Mouse (Mus musculus) neural tube, embryonic 11.5 days (tissue): Measurements from ENCODE around the gene Trpc4ap. TPM values are rescaled to one million over a fixed set of nuclear protein-coding genes. Genes with fewer than 3 reads are reported as not detected.

Experiments used
- ATAC-seq: fragments of 200-750 bp; cut with Nextera tagmentation; 2 replicates; pipeline ENCODE4 v1.8.0; 2017; ENCODE audit warnings: moderate number of reproducible peaks, mild to moderate bottlenecking, moderate TSS enrichment, moderate library complexity; ENCODE audit not compliant: insufficient read depth, low FRiP score, low TSS enrichment
- DNase-seq: peaks from one replicate; pipeline ENCODE4 v3.0.0-alpha.2; 2015; ENCODE audit warnings: low spot score
- H3K27ac ChIP-seq: fragments of 300-500 bp; sonication (generic); 2 replicates; pipeline ENCODE4 v1.5.1; 2014; ENCODE audit warnings: low read depth, mild to moderate bottlenecking, low read length
- H3K27me3 ChIP-seq: fragments of 300-500 bp; sonication (generic); 2 replicates; pipeline ENCODE4 v1.6.1; 2014; ENCODE audit warnings: mild to moderate bottlenecking, low read length, mixed read lengths; ENCODE audit not compliant: control insufficient read depth, insufficient read depth
- H3K36me3 ChIP-seq: fragments of 300-500 bp; sonication (generic); 2 replicates; pipeline ENCODE4 v1.6.1; 2014; ENCODE audit warnings: mild to moderate bottlenecking, low read length, moderate library complexity, mixed read lengths; ENCODE audit not compliant: control insufficient read depth, insufficient read depth
- H3K4me1 ChIP-seq: fragments of 300-500 bp; sonication (generic); 2 replicates; pipeline ENCODE4 v1.6.1; 2014; ENCODE audit warnings: low read length, mixed read lengths; ENCODE audit not compliant: control insufficient read depth, insufficient read depth
- H3K4me2 ChIP-seq: fragments of 300-500 bp; sonication (generic); 2 replicates; pipeline ENCODE4 v1.6.1; 2014; ENCODE audit warnings: low read depth, mild to moderate bottlenecking, moderate library complexity
- H3K4me3 ChIP-seq: fragments of 300-500 bp; sonication (generic); 2 replicates; pipeline ENCODE4 v1.5.1; 2014; ENCODE audit warnings: low read depth, low read length
- H3K9ac ChIP-seq: fragments of 300-500 bp; sonication (generic); 2 replicates; pipeline ENCODE4 v1.6.1; 2014; ENCODE audit warnings: mild to moderate bottlenecking, low read length
- H3K9me3 ChIP-seq: fragments of 300-500 bp; sonication (generic); 2 replicates; pipeline ENCODE4 v1.6.1; 2016; ENCODE audit warnings: low read length; ENCODE audit not compliant: control insufficient read depth
- WGBS: fragments of 180-500 bp; shearing (Covaris S2); extraction: QIAGEN DNeasy Blood & Tissue Kit; methylation state at CpG from one replicate; pipeline ENCODE4 v1.1.7; 2014; 5-methylcytosine and 5-hydroxymethylcytosine counted together
- polyA plus RNA-seq: library from polyadenylated mRNA; unstranded; fragments of >200 nt; fragmentation: Nextera tagmentation; extraction: Ambion mirVana; gene quantifications from 2 replicates; pipeline ENCODE4 v1.2.1, GENCODE M21; 2014

The Trpc4ap gene
- polyA plus RNA-seq, 1 experiment from 2014 or later: 166 TPM

GRCm38 (mm10) chr2:155726302-155726701, 34.1 kb upstream of the Trpc4ap start:
- Histone ChIP-seq H3K4me1 (0 out of 2 replicates have a peak, but pooled peaks cover 3% of the 10 kb centered on the region), H3K27me3 (no peaks in the 10 kb centered on the region), H3K36me3 (no peaks in the 10 kb centered on the region), H3K4me2 (no peak overlapping the region), H3K9me3 (no peaks in the 10 kb centered on the region), H3K4me3 (no peak overlapping the region), H3K9ac (no peak overlapping the region), H3K27ac (no peak overlapping the region)
- DNase-seq: no peak
- WGBS: 79% methylated on average over 7 of the region's 7 CpGs
- ATAC-seq: no peak

GRCm38 (mm10) chr2:155724526-155724925, 32.3 kb upstream of the Trpc4ap start:
- 86% methylated on average over 6 of the region's 6 CpGs for WGBS

GRCm38 (mm10) chr2:155724036-155724435, 31.9 kb upstream of the Trpc4ap start:
- H3K27ac ChIP-seq: no peak overlapping the region
- 0 out of 2 replicates have a peak, but pooled peaks cover 3% of the 10 kb centered on the region for H3K4me1 ChIP-seq
- ATAC-seq: no peak
- no peak overlapping the region for H3K4me2 ChIP-seq
- DNase-seq: no peak
- no peak overlapping the region for H3K9ac ChIP-seq
- no peak overlapping the region for H3K4me3 ChIP-seq
- H3K9me3 ChIP-seq: no peaks in the 10 kb centered on the region
- no peaks in the 10 kb centered on the region; the same call in 1 of the 2 replicates for H3K36me3 ChIP-seq
- WGBS: 86% methylated on average over 5 of the region's 5 CpGs
- H3K27me3 ChIP-seq: no peaks in the 10 kb centered on the region

More at GRCm38 (mm10) chr2:155724526-155724925, 32.3 kb upstream of the Trpc4ap start:
- DNase-seq (no peak), ATAC-seq (no peak)
- H3K36me3 ChIP-seq: no peaks in the 10 kb centered on the region; the same call in 1 of the 2 replicates
- H3K4me3 ChIP-seq: no peak overlapping the region
- no peak overlapping the region for H3K9ac ChIP-seq
- no peaks in the 10 kb centered on the region for H3K9me3 ChIP-seq
- no peak overlapping the region for H3K4me2 ChIP-seq
- H3K27ac ChIP-seq: no peak overlapping the region
- H3K27me3 ChIP-seq: no peaks in the 10 kb centered on the region
- H3K4me1 ChIP-seq: 0 out of 2 replicates have a peak, but pooled peaks cover 3% of the 10 kb centered on the region

- H3K4me1 ChIP-seq: no peaks in the 10 kb centered on the region
- no peak for ATAC-seq
- H3K27ac ChIP-seq: no peak overlapping the region
- H3K4me2 ChIP-seq: no peak overlapping the region
- H3K27me3 ChIP-seq: no peaks in the 10 kb centered on the region
- WGBS: 92% methylated on average over 5 of the region's 5 CpGs
- H3K9ac ChIP-seq: no peak overlapping the region
- DNase-seq: no peak
- no peak overlapping the region for H3K4me3 ChIP-seq
- no peaks in the 10 kb centered on the region for H3K9me3 ChIP-seq
- no peaks in the 10 kb centered on the region; the same call in 1 of the 2 replicates for H3K36me3 ChIP-seq
Measured at GRCm38 (mm10) chr2:155720585-155720984, 28.4 kb upstream of the Trpc4ap start.

GRCm38 (mm10) chr2:155717082-155717990, 25.2 kb upstream of the Trpc4ap start:
- Histone ChIP-seq H3K4me1 (no peaks in the 10 kb centered on the region), H3K9ac (no peak overlapping the region), H3K4me2 (no peak overlapping the region), H3K4me3 (no peak overlapping the region), H3K27ac (no peak overlapping the region), H3K27me3 (no peaks in the 10 kb centered on the region), H3K36me3 (no peaks in the 10 kb centered on the region; the same call in 1 of the 2 replicates), H3K9me3 (no peaks in the 10 kb centered on the region)
- WGBS: 87% methylated on average over 12 of the region's 12 CpGs
- ATAC-seq: no peak
- no peak for DNase-seq

GRCm38 (mm10) chr2:155710557-155710956, 18.4 kb upstream of the Trpc4ap start:
- Histone ChIP-seq H3K27ac (no peak overlapping the region), H3K4me2 (no peak overlapping the region), H3K9me3 (no peaks in the 10 kb centered on the region), H3K36me3 (0 out of 2 replicates have a peak, but pooled peaks cover 2% of the 10 kb centered on the region), H3K27me3 (no peaks in the 10 kb centered on the region), H3K9ac (no peak overlapping the region), H3K4me3 (no peak overlapping the region), H3K4me1 (no peaks in the 10 kb centered on the region)
- ATAC-seq: no peak
- no peak for DNase-seq
- 93% methylated on average over 11 of the region's 11 CpGs for WGBS

- Histone ChIP-seq H3K36me3 (0 out of 2 replicates have a peak, but pooled peaks cover 2% of the 10 kb centered on the region), H3K4me3 (no peak overlapping the region)
- WGBS: 88% methylated on average over 4 of the region's 4 CpGs
Measured at GRCm38 (mm10) chr2:155707251-155707650, 15.1 kb upstream of the Trpc4ap start.

GRCm38 (mm10) chr2:155703630-155704029, 11.4 kb upstream of the Trpc4ap start:
- no peaks in the 10 kb centered on the region for H3K36me3 ChIP-seq
- DNase-seq (peak; percentile 55), ATAC-seq (no peak)
- WGBS: 29% methylated on average over 4 of the region's 4 CpGs
- H3K4me2 ChIP-seq: no peak overlapping the region
- H3K4me1 ChIP-seq: no peaks in the 10 kb centered on the region
- H3K9me3 ChIP-seq: no peaks in the 10 kb centered on the region
- H3K4me3 ChIP-seq: no peak overlapping the region
- no peaks in the 10 kb centered on the region for H3K27me3 ChIP-seq
- no peak overlapping the region for H3K9ac ChIP-seq
- no peak overlapping the region for H3K27ac ChIP-seq

More at GRCm38 (mm10) chr2:155707251-155707650, 15.1 kb upstream of the Trpc4ap start:
- Histone ChIP-seq H3K4me2 (no peak overlapping the region), H3K9ac (no peak overlapping the region), H3K27ac (no peak overlapping the region), H3K27me3 (no peaks in the 10 kb centered on the region), H3K4me1 (no peaks in the 10 kb centered on the region), H3K9me3 (no peaks in the 10 kb centered on the region)
- no peak for DNase-seq
- no peak for ATAC-seq
